Mouse (Mus musculus) ovary, adult 18-20 months (tissue): ENCODE measurements around the gene Clptm1.

Experiments used
- DNase-seq: peaks from one replicate; pipeline ENCODE4 v3.0.0; 2022; ENCODE audit warnings: low spot score, mixed read lengths

Gene Clptm1

GRCm38 (mm10) chr7:19664455-19664954 is 328 bp downstream of the Clptm1 start:
- no peak for DNase-seq

DNA sequence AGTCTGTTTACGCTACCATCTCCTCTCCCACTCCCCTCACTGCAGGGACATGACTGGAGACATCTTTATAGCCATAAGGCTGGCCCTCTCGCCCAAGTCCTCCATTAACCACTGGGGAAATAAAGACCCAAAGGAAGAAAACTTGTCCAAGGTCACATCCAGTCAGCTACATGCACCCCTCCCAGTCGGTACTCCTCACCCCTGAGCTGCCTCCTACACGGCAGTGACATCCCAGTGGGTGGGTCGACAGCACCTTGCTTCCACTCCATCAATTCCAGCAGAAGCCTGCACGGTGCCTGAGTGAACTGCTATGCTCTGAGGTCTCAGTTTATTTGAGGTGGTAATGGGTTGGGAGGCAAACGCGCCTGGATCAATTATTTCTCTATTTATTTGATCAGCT is 893 bp downstream of the Clptm1 start:
- peak; percentile 23 for DNase-seq

DNA sequence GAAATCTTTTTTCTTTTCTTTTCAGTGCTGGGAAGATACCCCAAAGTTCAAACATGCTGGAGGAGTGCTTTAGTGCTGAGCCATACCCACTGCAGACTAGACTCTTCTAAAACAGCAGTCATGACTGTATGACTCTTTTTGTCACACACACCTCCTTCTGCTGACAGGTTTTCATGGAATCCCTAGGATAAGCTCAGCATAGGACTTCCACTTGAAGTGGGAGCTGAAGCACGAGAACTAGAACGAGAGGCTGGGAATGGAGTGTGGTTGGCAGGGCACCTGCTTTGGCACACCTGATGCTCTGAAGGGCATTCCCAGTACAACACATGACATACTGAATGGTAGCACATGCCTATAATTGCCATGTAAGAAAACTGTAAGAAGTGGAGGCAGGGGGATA is 12.2 kb downstream of the Clptm1 start:
- no peak for DNase-seq

DNA sequence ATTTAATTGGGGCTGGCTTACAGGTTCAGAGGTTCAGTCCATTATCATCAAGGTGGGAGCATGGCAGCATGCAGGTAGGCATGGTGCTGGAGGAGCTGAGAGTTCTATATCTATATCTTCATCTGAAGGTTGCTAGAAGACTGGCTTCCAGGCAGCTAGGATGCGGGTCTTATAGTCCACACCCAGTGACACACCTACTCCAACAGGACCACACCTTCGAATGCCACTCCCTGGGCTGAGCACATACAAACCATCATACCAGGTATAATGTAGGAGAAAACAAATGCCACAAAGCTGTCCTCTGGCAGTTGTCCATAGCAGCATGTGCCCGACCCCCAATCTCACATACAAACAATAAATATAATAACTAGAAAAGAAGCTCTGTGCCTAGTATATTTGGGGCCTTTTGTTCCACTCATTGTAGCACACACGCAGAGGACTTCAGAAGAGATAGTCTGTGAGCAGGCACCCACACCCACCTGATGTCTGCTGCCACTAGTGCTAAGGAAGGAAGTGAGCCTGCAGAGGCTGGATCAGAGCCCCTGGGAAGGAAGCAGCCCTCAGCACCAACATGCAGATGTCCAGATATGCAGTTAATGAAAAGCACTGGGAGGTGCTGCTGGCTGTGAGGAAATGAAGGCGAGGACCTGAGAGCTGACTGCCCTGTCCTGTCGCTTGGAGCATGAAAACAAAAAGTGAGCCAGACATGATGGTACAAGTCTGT is 13.6 kb downstream of the Clptm1 start:
- no peak for DNase-seq

GRCm38 (mm10) chr7:19641223-19641622 is 23.6 kb downstream of the Clptm1 start:
- no peak for DNase-seq

GRCm38 (mm10) chr7:19635074-19635827 is 29.6 kb downstream of the Clptm1 start:
- no peak for DNase-seq

DNA sequence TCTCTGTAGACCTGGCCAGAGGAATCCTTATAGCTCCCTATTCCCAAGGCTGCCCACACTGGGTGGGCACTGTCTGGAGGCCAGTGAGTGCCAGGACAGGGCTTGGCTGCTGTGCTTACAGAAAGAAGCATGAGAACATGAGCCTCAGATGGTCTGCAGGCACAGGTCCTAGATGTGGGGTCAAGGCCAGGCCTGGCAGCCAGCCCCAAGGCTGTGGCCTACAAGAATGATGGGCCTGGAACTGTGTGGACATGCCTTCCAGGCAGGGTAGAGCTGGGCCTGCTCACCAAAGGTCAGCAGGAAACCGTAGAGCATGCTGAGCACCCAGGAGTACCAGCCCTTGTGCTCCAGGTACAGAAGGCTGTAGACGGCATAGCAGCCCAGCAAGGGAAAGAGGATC is 30.2 kb downstream of the Clptm1 start:
- DNase-seq, result peak; percentile 58

GRCm38 (mm10) chr7:19633855-19634254 is 31.0 kb downstream of the Clptm1 start:
- DNase-seq, result no peak

DNA sequence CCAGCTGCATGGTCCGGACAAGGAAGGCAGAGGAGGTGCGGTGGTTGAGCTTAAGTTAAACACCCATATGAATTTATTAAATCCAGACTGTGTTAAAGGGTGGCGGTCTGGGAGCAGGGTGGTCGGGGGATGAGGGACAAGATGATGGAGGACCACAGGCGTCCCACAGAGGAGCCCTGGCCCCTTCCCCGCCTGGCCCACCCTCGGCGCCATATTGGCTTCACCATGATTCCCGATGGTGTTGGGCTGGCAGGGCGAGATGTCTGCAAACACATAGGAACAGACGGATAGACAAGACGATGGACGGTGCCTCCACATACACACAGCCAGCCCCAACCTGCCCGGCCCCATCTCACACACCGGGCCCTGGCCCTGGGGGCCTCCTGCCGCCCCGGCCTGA is 31.6 kb downstream of the Clptm1 start:
- no peak for DNase-seq

DNA sequence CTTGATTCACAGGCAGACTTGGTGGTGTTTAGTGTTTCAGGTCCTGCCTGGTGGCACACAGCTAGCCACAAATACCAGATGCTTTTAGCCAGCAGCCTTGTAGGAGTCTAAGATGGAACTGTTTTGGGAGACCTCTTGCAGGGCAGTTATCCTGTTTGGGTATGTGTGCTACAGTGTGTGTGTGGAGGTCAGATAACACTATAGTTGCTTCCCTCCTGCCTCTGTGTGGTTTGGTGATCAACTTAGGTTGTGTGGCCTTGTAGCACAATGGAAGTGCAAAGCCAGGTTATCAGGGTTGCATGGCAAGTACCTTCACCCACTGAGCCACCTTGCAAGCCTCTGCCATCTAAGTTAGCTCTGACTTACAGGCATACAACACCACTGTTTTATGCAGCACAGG is 32.1 kb downstream of the Clptm1 start:
- DNase-seq, result no peak

DNA sequence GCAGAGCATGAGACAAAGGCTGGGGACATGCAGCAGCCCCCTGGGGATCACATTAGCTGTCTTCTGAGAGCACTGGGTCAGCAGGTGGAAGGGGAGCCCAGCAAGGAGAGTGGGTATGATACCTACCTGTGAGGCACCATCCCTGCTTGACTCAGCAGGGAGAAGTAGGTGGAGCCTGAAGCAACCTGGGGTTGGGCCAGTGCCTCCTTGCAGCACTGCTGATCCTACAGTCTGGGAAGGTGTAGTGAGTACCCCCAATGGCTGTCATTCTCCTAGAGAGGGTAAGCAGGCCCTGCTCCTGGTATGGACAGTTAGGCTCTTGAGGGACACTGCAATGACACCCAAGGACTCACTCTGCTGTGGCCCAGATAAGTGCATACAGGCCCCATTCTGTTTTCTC is 32.6 kb downstream of the Clptm1 start:
- DNase-seq, result no peak

- DNase-seq, result peak; percentile 84
These were observed 35.5 kb downstream of the Clptm1 start, which contains the start of gene Relb for GRCm38 (mm10) chr7:19629361-19629734. Gene Relb (minus strand): TSS chr7:19629438.

- DNase-seq, result peak; percentile 98
These were observed 36.1 kb downstream of the Clptm1 start for GRCm38 (mm10) chr7:19628536-19629360.

- DNase-seq, result no peak
These were observed 36.7 kb downstream of the Clptm1 start for GRCm38 (mm10) chr7:19628192-19628535.

DNA sequence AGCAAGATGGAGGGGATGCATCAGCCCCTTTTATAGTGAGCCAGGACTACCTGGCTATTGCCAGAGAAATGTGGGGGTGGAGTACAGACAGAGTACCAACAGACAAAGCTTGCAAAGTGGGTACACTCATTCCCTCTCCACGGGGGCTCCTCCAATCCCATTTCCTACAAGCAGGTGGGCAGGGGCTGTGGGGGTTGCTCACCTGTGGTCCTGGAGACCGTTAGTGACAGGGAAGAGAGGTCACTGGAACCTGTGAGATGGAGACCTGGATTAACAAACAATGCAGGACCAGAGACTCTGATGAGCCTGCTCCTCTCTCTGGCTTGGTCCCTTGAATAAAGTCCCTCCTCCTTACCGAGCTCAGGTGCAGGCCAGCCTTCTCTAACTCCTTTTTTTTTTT is 37.1 kb downstream of the Clptm1 start:
- DNase-seq, result no peak

DNA sequence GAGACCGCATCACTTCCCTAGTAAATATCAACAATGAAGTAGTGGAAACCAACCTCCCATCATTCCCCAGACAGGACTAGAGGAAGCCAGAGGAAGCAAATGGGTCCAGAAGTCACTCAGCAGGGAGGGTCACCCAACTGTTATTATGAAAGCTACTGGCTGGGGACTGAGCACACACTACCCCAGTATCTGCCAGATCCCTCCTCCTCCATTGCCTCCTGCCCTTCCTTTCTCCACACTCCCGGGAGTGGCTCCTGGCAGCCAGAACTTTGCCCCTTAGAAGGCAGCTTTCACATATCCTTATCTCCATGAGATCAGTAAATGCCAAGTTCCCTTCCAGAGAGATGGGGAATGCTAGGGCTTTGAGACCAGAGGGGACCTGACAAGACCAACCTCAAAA is 41.4 kb downstream of the Clptm1 start:
- DNase-seq, result no peak

DNA sequence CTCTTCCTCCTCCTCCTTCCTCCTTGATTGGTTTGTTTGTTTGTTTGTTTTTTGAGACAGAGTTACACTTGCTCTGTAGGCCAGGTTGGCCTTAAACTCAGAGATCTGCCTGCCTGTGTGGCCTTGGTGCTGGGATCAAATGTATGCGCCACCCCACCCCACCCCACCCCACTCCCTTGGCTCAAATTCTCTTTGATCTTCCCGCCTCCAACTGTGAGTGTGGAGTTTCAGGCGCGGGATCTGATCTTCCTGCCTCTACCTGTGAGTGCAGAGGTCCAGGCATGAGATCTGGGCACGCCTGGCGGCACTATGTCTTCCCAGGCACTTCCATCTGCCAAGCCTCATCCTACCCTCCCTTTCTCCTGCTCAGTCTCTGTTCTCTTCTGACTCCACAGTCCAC is 42.6 kb downstream of the Clptm1 start:
- no peak for DNase-seq

DNA sequence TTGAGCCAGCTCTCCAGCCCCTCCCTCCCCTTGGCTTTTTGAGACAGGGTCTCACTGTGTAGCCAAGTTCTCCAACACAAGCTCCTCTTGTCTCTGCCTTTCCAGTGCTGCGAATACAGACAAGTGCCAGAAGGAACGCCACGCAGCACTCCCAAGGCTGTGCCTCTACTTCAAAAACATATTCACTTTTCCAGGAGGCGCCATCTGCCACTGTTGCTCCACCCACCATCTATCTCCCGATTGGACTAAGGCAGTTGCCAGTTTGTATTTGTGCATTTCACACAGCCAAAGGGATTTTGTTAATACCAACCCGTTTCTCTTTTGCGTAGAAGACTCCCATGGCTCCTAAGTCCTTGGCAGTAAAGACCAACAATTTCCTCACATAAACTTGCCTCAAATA is 44.0 kb downstream of the Clptm1 start:
- DNase-seq, result no peak

GRCm38 (mm10) chr7:19619004-19619801 is 45.6 kb downstream of the Clptm1 start:
- no peak for DNase-seq

DNA sequence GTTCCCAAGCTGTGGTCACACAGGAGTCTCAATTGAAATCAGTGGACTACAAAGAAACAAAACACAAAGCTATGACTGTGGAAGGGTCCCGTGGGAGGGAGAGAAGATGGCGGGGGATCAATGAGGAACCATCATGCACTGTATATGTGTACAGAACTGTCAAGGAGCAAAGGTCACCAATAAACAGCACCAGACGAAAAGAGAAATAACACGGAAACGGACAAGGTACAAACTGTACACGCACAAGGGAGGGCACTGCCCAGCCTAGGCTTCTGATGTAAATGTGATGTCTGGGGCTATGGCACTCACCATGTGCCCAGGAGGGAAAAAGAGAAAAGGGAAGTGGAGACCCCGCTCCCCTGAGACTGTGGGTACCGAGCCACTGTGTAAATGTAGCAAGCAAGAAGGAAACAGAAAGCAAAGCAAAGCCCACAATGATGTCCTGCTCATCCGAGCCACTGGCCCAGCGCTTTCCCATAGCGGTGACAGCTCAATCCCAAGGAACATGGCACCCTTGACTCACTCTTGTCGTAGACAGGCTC is 49.7 kb downstream of the Clptm1 start:
- no peak for DNase-seq

DNA sequence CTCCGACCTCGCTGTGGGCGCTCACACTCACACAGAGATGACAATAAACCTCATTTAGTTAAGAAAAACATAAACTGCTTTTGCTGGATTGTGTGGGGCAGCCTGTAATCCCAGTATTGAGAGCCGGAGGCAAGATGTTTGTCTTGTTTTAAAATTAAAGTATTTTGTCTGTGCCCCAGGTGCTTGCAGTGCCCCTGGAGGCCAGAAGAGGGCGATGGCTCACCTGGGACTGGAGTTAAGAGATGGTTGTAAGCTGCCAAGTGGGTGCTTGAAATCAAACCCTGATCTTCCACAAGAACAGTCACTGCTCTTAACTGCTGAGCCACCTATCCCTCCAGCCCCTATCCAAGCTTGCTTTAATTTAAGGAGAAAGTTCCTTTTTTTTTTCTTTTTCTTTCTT is 53.9 kb downstream of the Clptm1 start:
- DNase-seq, result no peak
